In genomic region chr5:111898482-111898881, GRCm38 (mm10) we compare ENCODE assay signal across 27 mouse cellular contexts.
DNase-seq lines count a peak whose midpoint lies in the region; ATAC-seq lines count a peak whose summit lies in the region.
"Had no signal": no experiment of that assay in that cellular context is flagged by ENCODE, and none has a peak within 500 bp of the region (broad histone marks: within the 10 kb centered on the region; RNA-seq: fewer than 3 reads in every experiment).

No protein-coding gene starts in this region.

- intact Hi-C loops in left cerebral cortex, postnatal 25 days (cut with DNase I), result no loop called here

- peak; percentile 43 for DNase-seq in embryo, embryonic 11 days
- no peak for DNase-seq in embryo, embryonic 10 days (ENCODE audit: low spot score)
- DNase-seq in retina, embryonic 14.5 days (ENCODE audit: low spot score), result peak; percentile 16
- DNase-seq in retina, postnatal 1 day, result no peak
- no peak for DNase-seq in left cerebral cortex, postnatal 25 days (ENCODE audit: low spot score in 2 of 2)
- DNase-seq in spleen, adult 12 weeks (ENCODE audit: low spot score), result no peak
- no peak for DNase-seq in cerebellum, postnatal 25 days
- DNase-seq: adrenal gland, postnatal 10 days; cerebellum, adult 11 months; cerebellum, postnatal 14 days; gastrocnemius, postnatal 14 days; heart, postnatal 4 days; kidney, postnatal 4 days; liver, embryonic 13.5 days; lung, embryonic 14.5 days; lung, postnatal 4 days; right cerebral cortex, postnatal 14 days; thymus, adult 2 months had no signal

- no peaks in the 10 kb centered on the region for H3K36me3 ChIP-seq in hindbrain, embryonic 15.5 days
- H3K36me3 ChIP-seq: embryonic facial prominence, embryonic 12.5 days; G1E; heart, embryonic 15.5 days; kidney, embryonic 15.5 days; limb, embryonic 12.5 days; liver, embryonic 13.5 days had no signal

- H3K27me3 ChIP-seq in hindbrain, embryonic 15.5 days, result peaks cover 6% of the 10 kb centered on the region; the same call in 1 of the 2 replicates
- H3K27me3 ChIP-seq: liver, embryonic 13.5 days had no signal

- no peak overlapping the region for H3K4me2 ChIP-seq in hindbrain, embryonic 15.5 days
- H3K4me2 ChIP-seq: embryonic facial prominence, embryonic 12.5 days; heart, embryonic 15.5 days; kidney, embryonic 15.5 days; limb, embryonic 12.5 days; liver, embryonic 13.5 days; lung, embryonic 14.5 days had no signal

- H3K9ac ChIP-seq in hindbrain, embryonic 15.5 days, result no peak overlapping the region
- H3K9ac ChIP-seq: embryonic facial prominence, embryonic 12.5 days; heart, embryonic 15.5 days; kidney, embryonic 15.5 days; limb, embryonic 12.5 days; liver, embryonic 13.5 days; lung, embryonic 14.5 days had no signal

- 22% methylated on average over 12 of the region's 12 CpGs for WGBS in hindbrain, embryonic 15.5 days

- H3K4me1 ChIP-seq in hindbrain, embryonic 15.5 days (replicated peaks), result peaks cover 29% of the 10 kb centered on the region
- H3K4me1 ChIP-seq: liver, embryonic 13.5 days had no signal

- H3K9me3 ChIP-seq in hindbrain, embryonic 15.5 days, result no peaks in the 10 kb centered on the region
- H3K9me3 ChIP-seq: embryonic facial prominence, embryonic 12.5 days; heart, embryonic 15.5 days; kidney, embryonic 15.5 days; limb, embryonic 12.5 days; liver, embryonic 13.5 days had no signal

- no peak overlapping the region for H3K4me3 ChIP-seq in hindbrain, embryonic 15.5 days
- H3K4me3 ChIP-seq: embryonic facial prominence, embryonic 12.5 days; erythroblast, embryonic 14.5 days; heart, embryonic 15.5 days; kidney, embryonic 15.5 days; limb, embryonic 12.5 days; liver, embryonic 13.5 days had no signal

- 0 out of 2 replicates have a peak, but pooled peaks have one; percentile 9 for ATAC-seq in hindbrain, embryonic 15.5 days (ENCODE audit: low FRiP score, low read depth)
- ATAC-seq: activated CD4-positive, CD25-positive, alpha-beta regulatory T cell, adult 4 months; intestine, embryonic 16.5 days had no signal

- H3K27ac ChIP-seq in hindbrain, embryonic 15.5 days (replicated peaks), result 0 out of 2 replicates have a peak overlapping the region, but pooled peaks have one; percentile 5
- H3K27ac ChIP-seq: embryonic facial prominence, embryonic 12.5 days; heart, embryonic 15.5 days; kidney, embryonic 15.5 days; limb, embryonic 12.5 days; liver, embryonic 13.5 days had no signal

Comparison
In these comparisons a context has a peak if more than half of its experiments do, and no peak if none do; other contexts are left out.
1. DNase-seq: peak in embryo, embryonic 11 days (single experiment) and retina, embryonic 14.5 days (single experiment); none in embryo, embryonic 10 days (single experiment), retina, postnatal 1 day (single experiment), left cerebral cortex, postnatal 25 days (0 of 2), spleen, adult 12 weeks (single experiment) and cerebellum, postnatal 25 days (0 of 2).